Mouse (Mus musculus): ENCODE data around the gene Wfikkn2. TPM values are rescaled to one million over a fixed set of nuclear protein-coding genes. Genes with fewer than 3 reads are reported as not detected.

Wfikkn2 gene
- total and polyA plus RNA-seq, 2 experiments from 2014 or later, result 10.1 to 10.4 TPM

- Histone ChIP-seq H3K4me2 (ENCODE audit: low read depth, low read length) (no peak overlapping the region), H3K27me3 (ENCODE audit: insufficient read depth, low read length) (no peaks in the 10 kb centered on the region), H3K4me3 (ENCODE audit: low read length) (no peak overlapping the region), H3K4me1 (ENCODE audit: insufficient read depth, low read length) (no peaks in the 10 kb centered on the region), H3K9me3 (ENCODE audit: low read length) (no peaks in the 10 kb centered on the region), H3K27ac (no peak overlapping the region), H3K36me3 (ENCODE audit: insufficient read depth, low read length) (no peaks in the 10 kb centered on the region), H3K9ac (replicated peaks; ENCODE audit: low read length) (no peak overlapping the region)
- DNase-seq (ENCODE audit: low spot score), result peak; percentile 80
- peak; percentile 47; the same call in 1 of the 2 replicates for ATAC-seq
- WGBS, result 47% methylated on average over 7 of the region's 7 CpGs
- TF ChIP-seq CTCF (IDR thresholded peaks at IDR 0.05; ENCODE audit: low read depth), result peak; percentile 70
These were observed 19.8 kb downstream of the Wfikkn2 start for GRCm38 (mm10) chr11:94225985-94226384.

GRCm38 (mm10) chr11:94223531-94223930 lies 22.3 kb downstream of the Wfikkn2 start:
- Histone ChIP-seq H3K4me3 (ENCODE audit: low read length) (no peak overlapping the region), H3K4me2 (ENCODE audit: low read depth, low read length) (no peak overlapping the region), H3K4me1 (ENCODE audit: insufficient read depth, low read length) (no peaks in the 10 kb centered on the region), H3K27me3 (ENCODE audit: insufficient read depth, low read length) (no peaks in the 10 kb centered on the region), H3K9me3 (ENCODE audit: low read length) (no peaks in the 10 kb centered on the region), H3K36me3 (ENCODE audit: insufficient read depth, low read length) (no peaks in the 10 kb centered on the region), H3K9ac (replicated peaks; ENCODE audit: low read length) (no peak overlapping the region), H3K27ac (no peak overlapping the region)
- DNase-seq (ENCODE audit: low spot score) (no peak), ATAC-seq (no peak)
- no peak for TF ChIP-seq CTCF (IDR thresholded peaks at IDR 0.05; ENCODE audit: low read depth)
- 84% methylated on average over 9 of the region's 9 CpGs for WGBS

DNA sequence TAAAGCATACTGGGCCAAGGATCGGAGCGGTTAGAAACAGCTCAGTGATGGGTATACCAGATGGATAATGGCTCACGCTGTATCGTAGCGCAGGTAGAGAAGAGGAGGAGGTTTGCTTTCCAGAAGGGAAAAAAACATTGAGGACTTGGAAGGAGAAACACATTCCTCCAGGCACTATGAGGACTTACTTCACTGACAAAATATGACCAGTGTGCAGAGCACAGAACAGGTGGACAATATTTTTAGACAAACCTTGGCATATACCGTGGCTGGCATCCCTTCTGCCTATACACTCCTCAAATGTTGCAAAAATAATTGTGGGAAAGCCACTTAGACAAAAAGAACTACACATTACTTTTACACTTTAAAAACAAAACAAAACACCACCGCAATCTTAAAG lies 24.5 kb downstream of the Wfikkn2 start:
- TF ChIP-seq CTCF (IDR thresholded peaks at IDR 0.05; ENCODE audit: low read depth), result no peak
- Histone ChIP-seq H3K4me2 (ENCODE audit: low read depth, low read length) (no peak overlapping the region), H3K9ac (replicated peaks; ENCODE audit: low read length) (no peak overlapping the region), H3K4me3 (ENCODE audit: low read length) (no peak overlapping the region), H3K9me3 (ENCODE audit: low read length) (no peaks in the 10 kb centered on the region), H3K27me3 (ENCODE audit: insufficient read depth, low read length) (no peaks in the 10 kb centered on the region), H3K4me1 (ENCODE audit: insufficient read depth, low read length) (no peaks in the 10 kb centered on the region), H3K36me3 (ENCODE audit: insufficient read depth, low read length) (no peaks in the 10 kb centered on the region), H3K27ac (no peak overlapping the region)
- no peak for ATAC-seq
- 86% methylated on average over 7 of the region's 7 CpGs for WGBS
- DNase-seq (ENCODE audit: low spot score), result no peak

DNA sequence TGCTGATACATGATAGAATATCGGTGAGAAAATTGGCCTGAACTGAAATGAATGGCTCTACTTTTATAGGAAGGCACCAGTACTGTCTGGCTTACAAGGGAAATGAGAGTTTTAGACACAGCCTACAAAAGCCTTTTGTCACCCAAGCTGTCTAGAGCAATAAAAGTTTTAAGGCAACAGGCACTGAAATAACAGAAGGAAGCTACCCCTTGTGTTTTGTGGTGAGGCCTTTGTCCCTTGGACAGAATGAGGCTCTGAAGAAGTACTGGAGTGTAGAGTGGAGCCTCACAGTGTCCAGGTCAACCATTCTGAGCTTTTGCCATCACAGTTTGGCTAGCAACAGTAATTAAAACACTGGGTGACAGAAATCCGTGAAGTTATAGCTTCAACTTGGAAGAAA lies 29.6 kb downstream of the Wfikkn2 start:
- WGBS, result 24% methylated on average over 2 of the region's 2 CpGs

GRCm38 (mm10) chr11:94215581-94215980 lies 30.2 kb downstream of the Wfikkn2 start:
- WGBS, result 80% methylated on average over 3 of the region's 3 CpGs
- Histone ChIP-seq H3K36me3 (ENCODE audit: insufficient read depth, low read length) (peaks cover 9% of the 10 kb centered on the region), H3K27ac (no peak overlapping the region), H3K4me2 (ENCODE audit: low read depth, low read length) (peak overlapping the region; percentile 23; the same call in 1 of the 2 replicates), H3K27me3 (ENCODE audit: insufficient read depth, low read length) (no peaks in the 10 kb centered on the region), H3K4me1 (ENCODE audit: insufficient read depth, low read length) (peaks cover 12% of the 10 kb centered on the region; the same call in 1 of the 2 replicates), H3K9ac (replicated peaks; ENCODE audit: low read length) (no peak overlapping the region), H3K4me3 (ENCODE audit: low read length) (no peak overlapping the region), H3K9me3 (ENCODE audit: low read length) (no peaks in the 10 kb centered on the region)
- no peak for TF ChIP-seq CTCF (IDR thresholded peaks at IDR 0.05; ENCODE audit: low read depth)
- ATAC-seq (no peak), DNase-seq (ENCODE audit: low spot score) (no peak)

More for the DNA sequence above, 29.6 kb downstream of the Wfikkn2 start:
- Histone ChIP-seq H3K9me3 (ENCODE audit: low read length) (no peaks in the 10 kb centered on the region), H3K4me2 (ENCODE audit: low read depth, low read length) (no peak overlapping the region), H3K27ac (peak overlapping the region; percentile 8; the same call in 1 of the 2 replicates), H3K27me3 (ENCODE audit: insufficient read depth, low read length) (no peaks in the 10 kb centered on the region), H3K9ac (replicated peaks; ENCODE audit: low read length) (no peak overlapping the region), H3K4me3 (ENCODE audit: low read length) (no peak overlapping the region), H3K4me1 (ENCODE audit: insufficient read depth, low read length) (peaks cover 12% of the 10 kb centered on the region; the same call in 1 of the 2 replicates), H3K36me3 (ENCODE audit: insufficient read depth, low read length) (peaks cover 9% of the 10 kb centered on the region)
- DNase-seq (ENCODE audit: low spot score) (no peak), ATAC-seq (no peak)
- TF ChIP-seq CTCF (IDR thresholded peaks at IDR 0.05; ENCODE audit: low read depth), result no peak

GRCm38 (mm10) chr11:94213735-94214594 lies 31.8 kb downstream of the Wfikkn2 start:
- WGBS, result 68% methylated on average over 29 of the region's 29 CpGs
- Histone ChIP-seq H3K9me3 (ENCODE audit: low read length) (no peaks in the 10 kb centered on the region), H3K36me3 (ENCODE audit: insufficient read depth, low read length) (peaks cover 9% of the 10 kb centered on the region), H3K4me1 (ENCODE audit: insufficient read depth, low read length) (peaks cover 12% of the 10 kb centered on the region; the same call in 1 of the 2 replicates), H3K27me3 (ENCODE audit: insufficient read depth, low read length) (no peaks in the 10 kb centered on the region), H3K9ac (replicated peaks; ENCODE audit: low read length) (peak overlapping the region; percentile 37), H3K27ac (no peak overlapping the region), H3K4me2 (ENCODE audit: low read depth, low read length) (peak overlapping the region; percentile 67), H3K4me3 (ENCODE audit: low read length) (peak overlapping the region; percentile 100)
- DNase-seq (ENCODE audit: low spot score) (no peak), ATAC-seq (no peak)
- TF ChIP-seq CTCF (IDR thresholded peaks at IDR 0.05; ENCODE audit: low read depth), result no peak

DNA sequence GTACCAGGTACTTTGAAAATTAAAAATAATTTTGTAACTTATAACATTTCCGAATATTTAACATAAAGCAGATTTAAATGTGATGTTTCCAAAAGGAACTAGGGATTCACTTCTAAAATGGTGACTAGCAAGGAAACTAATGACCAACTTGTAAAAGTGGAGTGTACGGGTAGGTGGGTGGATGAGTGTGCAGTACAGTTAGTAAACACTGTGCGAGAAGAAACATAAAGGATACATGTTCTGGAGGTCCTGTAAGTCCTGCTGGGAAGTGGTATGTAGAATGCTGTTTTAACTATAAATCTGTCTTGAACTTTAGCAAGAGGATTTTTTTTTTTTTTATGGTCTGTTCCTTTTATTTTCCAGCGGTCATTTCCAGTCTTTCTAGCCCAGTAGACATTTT lies 32.8 kb downstream of the Wfikkn2 start:
- no peak for TF ChIP-seq CTCF (IDR thresholded peaks at IDR 0.05; ENCODE audit: low read depth)
- WGBS, result 41% methylated on average over 4 of the region's 4 CpGs

More for the DNA sequence above, 32.8 kb downstream of the Wfikkn2 start:
- H3K9me3 ChIP-seq (ENCODE audit: low read length), result no peaks in the 10 kb centered on the region
- peak overlapping the region; percentile 67 for H3K4me2 ChIP-seq (ENCODE audit: low read depth, low read length)
- H3K4me1 ChIP-seq (ENCODE audit: insufficient read depth, low read length), result peaks cover 12% of the 10 kb centered on the region; the same call in 1 of the 2 replicates
- H3K4me3 ChIP-seq (ENCODE audit: low read length), result peak overlapping the region; percentile 100
- DNase-seq (ENCODE audit: low spot score) (no peak), ATAC-seq (no peak)
- H3K27ac ChIP-seq, result no peak overlapping the region
- H3K27me3 ChIP-seq (ENCODE audit: insufficient read depth, low read length), result no peaks in the 10 kb centered on the region
- peak overlapping the region; percentile 100 for H3K9ac ChIP-seq (replicated peaks; ENCODE audit: low read length)
- H3K36me3 ChIP-seq (ENCODE audit: insufficient read depth, low read length), result peaks cover 9% of the 10 kb centered on the region

Data from hindbrain, postnatal 0 days (tissue).